Mouse (Mus musculus): ENCODE data around the gene Gapvd1. TPM values are rescaled to one million over a fixed set of nuclear protein-coding genes. Genes with fewer than 3 reads are reported as not detected.

Gapvd1 gene
- polyA plus RNA-seq, 1 experiment from 2014 or later = 105 TPM

DNA sequence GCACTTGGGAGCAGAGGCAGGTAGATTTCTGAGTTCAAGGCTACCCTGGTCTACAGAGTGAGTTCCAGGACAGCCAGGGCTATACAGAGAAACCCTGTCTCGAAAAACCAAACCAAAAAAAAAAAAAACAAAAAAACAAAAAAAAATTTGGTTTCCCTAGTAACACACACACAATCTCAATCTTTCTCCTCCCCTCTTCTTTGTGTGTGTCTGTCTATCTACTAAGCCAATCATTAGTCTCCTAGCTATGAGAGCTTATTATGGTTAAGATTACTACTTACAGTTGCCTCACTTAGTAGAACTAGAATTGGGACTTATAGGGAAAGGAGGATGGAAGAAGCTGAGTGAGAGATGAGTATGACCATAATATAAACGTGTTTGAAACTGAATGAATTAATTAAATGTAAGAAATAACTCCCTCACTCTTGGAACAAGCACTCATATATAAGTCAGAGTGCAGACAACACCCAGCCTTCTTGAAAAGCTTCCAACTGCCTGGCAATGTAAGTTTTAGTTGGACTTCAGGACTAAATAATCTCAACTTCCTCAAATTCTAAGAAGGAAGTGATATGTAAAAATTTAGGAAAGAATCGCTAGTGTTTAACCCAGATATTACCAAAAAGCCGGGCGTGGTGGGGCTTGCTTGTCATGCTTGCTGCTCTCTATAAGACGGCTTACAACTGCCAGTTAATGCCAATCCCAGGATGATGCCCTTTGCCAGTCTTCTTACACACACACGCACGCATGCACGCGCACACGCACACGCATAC, 13.5 kb downstream of the Gapvd1 start:
- 0 out of 2 replicates have a peak, but pooled peaks cover 2% of the 10 kb centered on the region for H3K4me1 ChIP-seq
- no peak overlapping the region for H3K9ac ChIP-seq (replicated peaks)
- 0 out of 2 replicates have a peak, but pooled peaks cover 7% of the 10 kb centered on the region for H3K36me3 ChIP-seq
- no peaks in the 10 kb centered on the region for H3K9me3 ChIP-seq (replicated peaks)
- ATAC-seq (ENCODE audit: low FRiP score) = no peak
- WGBS = 93% methylated on average over 12 of the region's 12 CpGs
- H3K27me3 ChIP-seq (replicated peaks) = no peaks in the 10 kb centered on the region
- H3K27ac ChIP-seq (replicated peaks) = no peak overlapping the region
- H3K4me2 ChIP-seq = no peak overlapping the region
- no peak overlapping the region for H3K4me3 ChIP-seq (replicated peaks)

DNA sequence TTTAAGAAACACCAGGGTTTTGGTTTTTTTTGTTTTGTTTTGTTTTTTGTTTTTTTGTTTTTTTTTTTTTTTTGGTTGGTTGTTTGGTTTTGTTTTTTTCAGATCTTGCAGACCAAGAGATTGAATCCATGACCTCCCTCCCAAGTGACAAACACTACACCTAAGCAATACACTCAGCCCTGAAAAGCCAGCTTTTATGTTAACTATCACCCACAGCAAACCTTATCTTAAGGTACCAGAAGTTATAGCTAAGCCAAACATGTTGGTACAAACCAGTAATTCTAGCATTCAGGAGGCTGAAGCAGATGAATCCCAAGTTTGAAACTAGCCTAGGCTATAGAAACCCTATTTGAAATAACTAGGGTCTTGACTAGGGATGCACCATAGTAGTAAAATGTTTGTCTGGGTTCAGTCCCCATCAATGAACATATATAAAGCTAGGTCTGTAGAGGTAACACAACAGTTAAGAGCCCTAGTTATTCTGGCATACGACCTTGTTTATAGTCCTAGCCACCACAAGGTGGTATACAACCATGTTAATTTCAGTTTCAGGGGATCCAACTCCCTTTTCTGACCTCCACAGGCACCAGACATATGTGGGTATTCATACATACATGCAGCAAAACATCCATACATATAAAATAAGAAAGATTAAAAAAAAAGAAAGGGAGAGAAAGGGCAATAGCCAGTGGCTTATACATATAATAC, 15.2 kb downstream of the Gapvd1 start:
- H3K4me3 ChIP-seq (replicated peaks) = no peak overlapping the region
- 0 out of 2 replicates have a peak, but pooled peaks cover 3% of the 10 kb centered on the region for H3K4me1 ChIP-seq
- no peaks in the 10 kb centered on the region for H3K27me3 ChIP-seq (replicated peaks)
- no peaks in the 10 kb centered on the region for H3K9me3 ChIP-seq (replicated peaks)
- no peak overlapping the region for H3K27ac ChIP-seq (replicated peaks)
- ATAC-seq (ENCODE audit: low FRiP score) = no peak
- WGBS = 74% methylated on average over 1 of the region's 1 CpGs
- 0 out of 2 replicates have a peak, but pooled peaks cover 7% of the 10 kb centered on the region for H3K36me3 ChIP-seq
- no peak overlapping the region for H3K9ac ChIP-seq (replicated peaks)
- H3K4me2 ChIP-seq = no peak overlapping the region

DNA sequence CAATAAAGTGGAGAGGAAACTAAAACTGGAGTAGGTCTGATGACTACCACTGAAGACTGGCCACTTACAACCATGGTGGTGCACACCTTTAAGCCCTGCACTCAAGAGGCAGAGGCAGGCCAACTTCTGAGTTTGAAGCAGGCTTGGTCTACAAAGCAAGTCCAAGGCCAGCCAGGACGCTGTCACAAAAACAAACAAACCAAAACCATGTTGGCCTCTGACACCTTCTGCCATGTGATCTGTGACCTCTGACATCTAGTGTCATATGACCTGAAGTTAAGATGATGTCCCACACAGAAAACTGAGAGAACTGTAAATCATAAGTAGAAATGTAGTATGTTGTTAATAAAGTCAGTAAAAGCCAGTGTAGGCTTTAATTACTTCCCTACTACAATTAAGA, 17.1 kb downstream of the Gapvd1 start:
- Histone ChIP-seq H3K36me3 (peaks cover 3% of the 10 kb centered on the region; the same call in 1 of the 2 replicates), H3K27ac (replicated peaks) (no peak overlapping the region), H3K9me3 (replicated peaks) (no peaks in the 10 kb centered on the region), H3K9ac (replicated peaks) (no peak overlapping the region), H3K27me3 (replicated peaks) (no peaks in the 10 kb centered on the region), H3K4me2 (no peak overlapping the region), H3K4me1 (0 out of 2 replicates have a peak, but pooled peaks cover 3% of the 10 kb centered on the region), H3K4me3 (replicated peaks) (no peak overlapping the region)
- 82% methylated on average over 1 of the region's 1 CpGs for WGBS
- no peak for ATAC-seq (ENCODE audit: low FRiP score)

DNA sequence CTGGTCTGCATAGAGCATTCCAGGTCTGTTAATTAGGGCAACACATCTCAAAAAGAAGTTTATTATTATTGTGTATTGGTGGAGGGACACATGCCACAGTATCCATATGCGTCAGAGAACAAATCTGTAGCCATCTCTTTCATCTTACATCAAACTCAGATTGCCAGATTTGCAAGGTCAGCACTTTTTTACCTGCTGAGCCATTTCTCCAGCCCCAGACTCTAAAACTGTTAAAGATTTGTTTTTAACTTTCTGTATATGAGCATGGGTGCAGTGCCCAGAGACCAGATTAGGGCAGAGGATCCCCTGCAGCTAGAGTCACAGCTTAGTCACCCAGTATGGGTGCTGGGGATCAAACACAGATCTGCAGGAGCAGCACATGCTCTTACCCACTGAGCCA, 18.4 kb downstream of the Gapvd1 start:
- no peaks in the 10 kb centered on the region for H3K27me3 ChIP-seq (replicated peaks)
- H3K9ac ChIP-seq (replicated peaks) = no peak overlapping the region
- no peak overlapping the region for H3K4me2 ChIP-seq
- 90% methylated on average over 1 of the region's 1 CpGs for WGBS
- H3K4me3 ChIP-seq (replicated peaks) = no peak overlapping the region
- ATAC-seq (ENCODE audit: low FRiP score) = no peak
- H3K36me3 ChIP-seq = no peaks in the 10 kb centered on the region; the same call in 1 of the 2 replicates
- no peaks in the 10 kb centered on the region for H3K9me3 ChIP-seq (replicated peaks)
- no peak overlapping the region for H3K27ac ChIP-seq (replicated peaks)
- H3K4me1 ChIP-seq = 0 out of 2 replicates have a peak, but pooled peaks cover 3% of the 10 kb centered on the region

DNA sequence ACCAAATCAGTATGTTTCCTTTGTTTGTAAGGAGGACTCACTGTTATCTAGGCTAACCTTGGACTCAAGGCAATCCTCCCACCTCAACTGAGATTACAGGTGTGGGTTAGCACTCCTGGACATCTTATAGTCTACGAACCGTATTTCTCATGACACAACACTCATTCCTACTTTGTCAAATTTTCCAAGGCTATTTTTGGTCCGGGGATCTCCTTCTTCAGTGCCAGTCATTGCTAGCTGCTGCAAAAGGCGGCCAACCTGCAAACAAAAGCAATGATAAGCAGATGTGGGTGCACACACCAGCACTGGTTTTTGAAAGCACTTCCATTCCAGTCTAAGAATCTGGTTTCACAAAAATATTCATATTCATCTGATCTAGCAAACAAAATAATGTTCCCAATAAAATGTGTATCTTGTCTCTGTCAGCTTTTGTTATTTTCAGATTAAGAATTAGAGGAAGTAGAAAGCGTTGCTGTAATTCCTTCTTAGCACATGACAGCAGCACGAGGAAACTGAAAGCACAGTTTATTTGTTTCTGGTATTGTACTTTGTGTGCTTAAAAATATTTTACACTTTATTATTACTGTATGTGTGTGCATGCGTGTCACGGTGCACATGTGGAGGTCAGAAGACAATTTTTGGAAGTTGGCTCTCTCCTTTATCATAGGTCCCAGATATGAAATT, 27.8 kb downstream of the Gapvd1 start:
- H3K36me3 ChIP-seq = peaks cover 45% of the 10 kb centered on the region
- no peak overlapping the region for H3K27ac ChIP-seq (replicated peaks)

DNA sequence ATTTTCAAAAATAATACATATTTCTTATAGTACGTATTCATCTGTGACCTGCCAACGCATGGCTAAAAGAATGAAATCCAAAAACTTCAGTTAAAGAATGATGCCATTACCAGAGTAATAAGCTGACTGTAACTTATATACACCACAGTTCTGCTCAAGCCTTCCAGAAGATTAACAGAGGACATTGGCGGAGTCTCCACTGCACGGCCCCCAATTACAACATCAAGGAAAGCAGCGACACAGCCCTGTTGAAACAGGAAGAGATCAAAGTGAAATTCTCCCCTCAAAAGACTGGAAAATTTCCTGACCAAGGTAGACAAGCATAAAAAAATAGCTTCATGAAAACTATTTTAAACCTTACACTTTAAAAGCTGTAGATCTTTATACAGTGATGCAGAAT, 29.8 kb downstream of the Gapvd1 start:
- no peak overlapping the region for H3K4me3 ChIP-seq (replicated peaks)
- no peak for ATAC-seq (ENCODE audit: low FRiP score)
- no peak overlapping the region for H3K27ac ChIP-seq (replicated peaks)
- no peak overlapping the region for H3K4me2 ChIP-seq
- H3K9ac ChIP-seq (replicated peaks) = no peak overlapping the region
- H3K9me3 ChIP-seq (replicated peaks) = no peaks in the 10 kb centered on the region
- WGBS = 98% methylated on average over 5 of the region's 5 CpGs
- peaks cover 57% of the 10 kb centered on the region for H3K36me3 ChIP-seq
- no peaks in the 10 kb centered on the region for H3K4me1 ChIP-seq
- H3K27me3 ChIP-seq (replicated peaks) = no peaks in the 10 kb centered on the region

More for the DNA sequence above, 27.8 kb downstream of the Gapvd1 start:
- Histone ChIP-seq H3K4me1 (no peaks in the 10 kb centered on the region), H3K4me3 (replicated peaks) (no peak overlapping the region), H3K9ac (replicated peaks) (no peak overlapping the region), H3K27me3 (replicated peaks) (no peaks in the 10 kb centered on the region), H3K4me2 (no peak overlapping the region), H3K9me3 (replicated peaks) (no peaks in the 10 kb centered on the region)
- 96% methylated on average over 8 of the region's 8 CpGs for WGBS
- ATAC-seq (ENCODE audit: low FRiP score) = no peak

DNA sequence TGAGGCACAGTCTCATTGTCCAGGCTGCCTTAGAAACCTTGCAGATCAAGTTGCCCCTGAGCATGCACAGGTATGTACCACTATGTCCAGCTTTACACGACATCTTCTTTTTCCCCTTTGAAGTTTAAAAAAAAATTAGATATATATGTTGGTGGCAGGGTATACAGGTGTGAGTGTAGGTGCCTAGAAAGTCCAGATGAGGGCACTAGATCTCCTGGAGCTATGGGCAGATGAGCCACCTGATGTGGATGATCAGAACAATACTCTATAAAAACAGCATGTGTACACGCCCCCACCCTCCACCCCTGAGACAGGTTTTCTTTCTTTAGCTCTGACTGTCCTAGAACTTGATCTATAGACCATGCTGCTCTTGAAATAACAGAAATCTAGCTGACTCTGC, 36.8 kb downstream of the Gapvd1 start:
- WGBS = 87% methylated on average over 2 of the region's 2 CpGs
- Histone ChIP-seq H3K27ac (replicated peaks) (no peak overlapping the region), H3K4me3 (replicated peaks) (no peak overlapping the region), H3K9me3 (replicated peaks) (no peaks in the 10 kb centered on the region), H3K9ac (replicated peaks) (no peak overlapping the region), H3K27me3 (replicated peaks) (no peaks in the 10 kb centered on the region), H3K4me1 (no peaks in the 10 kb centered on the region), H3K4me2 (no peak overlapping the region), H3K36me3 (peaks cover 64% of the 10 kb centered on the region)
- ATAC-seq (ENCODE audit: low FRiP score) = no peak

DNA sequence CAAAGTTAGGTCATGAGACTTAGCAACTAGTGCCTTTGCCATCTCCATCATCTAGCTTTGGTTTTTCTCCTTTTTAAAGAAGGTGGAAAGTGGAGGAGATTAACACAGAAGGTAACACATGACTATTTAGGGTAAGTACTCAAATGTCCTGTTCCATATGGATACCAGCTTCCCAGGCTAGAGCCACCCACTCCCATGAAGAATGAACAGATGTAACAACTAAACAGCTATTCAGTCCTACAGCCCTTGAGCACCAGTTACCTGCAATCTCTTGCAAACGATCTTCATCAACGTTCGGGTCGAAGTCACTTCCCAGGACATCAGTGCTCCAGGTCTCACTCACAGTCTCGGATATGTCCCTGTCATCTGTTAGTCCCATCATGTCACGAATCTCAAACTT, 43.1 kb downstream of the Gapvd1 start:
- ATAC-seq (ENCODE audit: low FRiP score) = no peak

DNA sequence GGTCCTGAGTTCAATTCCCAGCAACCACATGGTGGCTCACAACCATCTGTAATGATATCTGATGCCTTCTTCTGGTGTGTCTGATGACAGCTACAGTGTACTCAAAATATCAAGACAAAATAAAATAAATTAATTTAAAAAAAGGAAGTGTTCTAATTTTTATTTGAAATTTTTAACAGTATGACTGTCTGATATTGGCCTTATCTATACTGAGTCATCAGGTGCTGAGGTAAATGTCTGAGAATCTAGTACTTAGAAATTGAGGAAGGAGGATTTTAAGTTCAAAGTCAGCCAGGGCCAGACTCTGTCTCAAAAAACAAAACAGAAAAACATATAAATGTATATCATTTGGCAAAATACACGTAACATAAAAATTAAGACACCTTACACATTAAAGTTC, 46.4 kb downstream of the Gapvd1 start:
- H3K4me1 ChIP-seq = no peaks in the 10 kb centered on the region
- H3K9ac ChIP-seq (replicated peaks) = no peak overlapping the region
- ATAC-seq (ENCODE audit: low FRiP score) = no peak
- no peaks in the 10 kb centered on the region for H3K27me3 ChIP-seq (replicated peaks)
- no peak overlapping the region for H3K4me3 ChIP-seq (replicated peaks)
- peaks cover 88% of the 10 kb centered on the region for H3K36me3 ChIP-seq
- H3K27ac ChIP-seq (replicated peaks) = no peak overlapping the region
- H3K9me3 ChIP-seq (replicated peaks) = no peaks in the 10 kb centered on the region
- WGBS = 100% methylated on average over 1 of the region's 1 CpGs
- no peak overlapping the region for H3K4me2 ChIP-seq

More for the DNA sequence above, 43.1 kb downstream of the Gapvd1 start:
- Histone ChIP-seq H3K4me1 (no peaks in the 10 kb centered on the region), H3K27me3 (replicated peaks) (no peaks in the 10 kb centered on the region), H3K9ac (replicated peaks) (no peak overlapping the region), H3K4me2 (no peak overlapping the region), H3K4me3 (replicated peaks) (no peak overlapping the region), H3K36me3 (peaks cover 78% of the 10 kb centered on the region), H3K27ac (replicated peaks) (no peak overlapping the region), H3K9me3 (replicated peaks) (no peaks in the 10 kb centered on the region)
- WGBS = 93% methylated on average over 6 of the region's 6 CpGs

DNA sequence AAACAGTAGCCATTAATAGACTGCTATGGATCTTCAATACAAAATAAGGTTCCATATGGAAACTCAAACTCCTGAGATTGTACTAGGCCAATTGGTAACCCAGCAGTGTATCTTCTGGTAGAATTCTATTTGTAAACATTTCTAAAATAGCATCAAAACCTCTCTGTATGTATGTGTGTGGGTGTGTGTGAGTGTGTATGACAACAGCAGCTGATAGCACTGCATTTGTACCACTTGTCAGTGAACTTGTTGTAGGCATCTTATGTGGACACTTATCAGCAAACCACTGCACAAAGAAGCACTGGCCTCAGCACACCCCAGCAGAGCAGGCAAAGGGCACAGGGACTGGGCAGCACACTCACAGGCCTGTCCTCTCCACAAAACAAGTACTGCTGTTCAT, 58.4 kb downstream of the Gapvd1 start:
- no peak for ATAC-seq (ENCODE audit: low FRiP score)
- no peaks in the 10 kb centered on the region for H3K9me3 ChIP-seq (replicated peaks)
- H3K9ac ChIP-seq (replicated peaks) = no peak overlapping the region
- no peak overlapping the region for H3K27ac ChIP-seq (replicated peaks)
- H3K4me2 ChIP-seq = no peak overlapping the region
- no peaks in the 10 kb centered on the region for H3K4me1 ChIP-seq
- H3K36me3 ChIP-seq = peaks cover 71% of the 10 kb centered on the region
- no peaks in the 10 kb centered on the region for H3K27me3 ChIP-seq (replicated peaks)
- H3K4me3 ChIP-seq (replicated peaks) = no peak overlapping the region

DNA sequence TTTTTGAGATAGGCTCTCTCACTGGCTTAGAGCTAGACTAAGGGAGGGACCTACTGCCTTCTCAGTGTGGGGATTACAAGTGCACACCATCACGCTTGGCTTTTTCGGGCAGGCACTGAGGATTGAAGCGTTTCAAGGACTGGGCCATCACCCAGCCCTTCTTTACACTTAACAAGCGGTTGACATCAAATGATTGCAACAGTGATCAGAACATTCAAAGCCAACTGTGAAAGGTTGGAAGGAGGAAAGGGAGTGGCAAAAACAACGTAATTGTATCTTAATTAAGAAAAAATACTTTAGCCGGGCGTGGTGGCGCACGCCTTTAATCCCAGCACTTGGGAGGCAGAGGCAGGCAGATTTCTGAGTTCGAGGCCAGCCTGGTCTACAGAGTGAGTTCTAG, 62.2 kb downstream of the Gapvd1 start:
- Histone ChIP-seq H3K4me2 (no peak overlapping the region), H3K4me3 (replicated peaks) (no peak overlapping the region), H3K9me3 (replicated peaks) (no peaks in the 10 kb centered on the region), H3K9ac (replicated peaks) (no peak overlapping the region), H3K4me1 (no peaks in the 10 kb centered on the region), H3K36me3 (peaks cover 73% of the 10 kb centered on the region), H3K27me3 (replicated peaks) (no peaks in the 10 kb centered on the region), H3K27ac (replicated peaks) (no peak overlapping the region)
- WGBS = 97% methylated on average over 10 of the region's 10 CpGs
- ATAC-seq (ENCODE audit: low FRiP score) = no peak

Data from neural tube, embryonic 15.5 days (tissue).